Mouse (Mus musculus): ENCODE data around the gene Epn2. TPM values are rescaled to one million over a fixed set of nuclear protein-coding genes. Genes with fewer than 3 reads are reported as not detected.

The Epn2 gene
- total RNA-seq, 2 experiments from 2014 or later: 19.7 to 24.7 TPM

DNA sequence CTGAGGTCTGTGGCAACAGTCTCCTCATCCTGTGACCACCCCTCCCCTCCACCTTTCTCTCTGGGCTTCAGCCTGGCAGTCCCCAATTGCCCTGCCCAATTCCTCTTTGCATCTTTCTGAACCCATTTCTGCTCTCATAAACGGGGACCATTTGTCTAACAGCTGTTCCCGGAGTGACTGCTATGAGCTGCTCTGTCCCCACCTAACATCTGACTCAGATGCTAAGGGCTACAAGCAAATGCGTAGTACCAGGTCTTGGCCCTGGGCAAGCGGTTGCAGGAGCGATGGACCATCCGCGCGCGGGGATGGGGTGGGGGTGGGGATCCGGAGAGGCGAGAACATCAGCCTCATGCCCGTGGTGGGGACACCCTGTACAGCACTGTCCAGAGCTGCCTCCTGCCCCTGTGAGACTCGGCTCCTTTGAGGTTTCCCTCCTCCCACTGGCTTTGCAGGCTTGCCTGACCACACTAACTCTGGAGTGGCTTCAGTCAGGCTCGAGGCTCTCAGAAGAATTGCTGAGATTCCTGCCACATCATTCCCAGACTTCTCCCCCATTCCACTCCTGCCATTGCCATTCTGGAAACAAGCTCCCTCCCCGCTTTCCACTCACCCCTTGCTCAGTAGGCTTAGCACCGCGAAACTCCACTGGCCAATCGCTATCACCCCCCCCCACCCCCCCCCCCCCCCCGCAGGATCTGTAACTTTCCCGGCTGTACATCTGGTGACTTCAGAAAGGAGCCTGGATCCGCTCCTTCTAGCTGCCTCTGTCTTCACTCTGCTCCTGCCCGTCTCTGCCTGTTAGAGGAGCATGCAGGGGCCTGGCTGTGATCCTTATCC is 36.4 kb upstream of the Epn2 start:
- intact Hi-C loops (cut with DNase I): loop anchor here (5.0 kb wide), 1 partner anchor 39 kb away; the partner anchor contains the start of gene Epn2
- peak; percentile 39 for DNase-seq
- H3K4me3 ChIP-seq: peak overlapping the region; percentile 52
- H3K27ac ChIP-seq: peak overlapping the region; percentile 92
- no peak for TF ChIP-seq CTCF (IDR thresholded peaks at IDR 0.05)

DNA sequence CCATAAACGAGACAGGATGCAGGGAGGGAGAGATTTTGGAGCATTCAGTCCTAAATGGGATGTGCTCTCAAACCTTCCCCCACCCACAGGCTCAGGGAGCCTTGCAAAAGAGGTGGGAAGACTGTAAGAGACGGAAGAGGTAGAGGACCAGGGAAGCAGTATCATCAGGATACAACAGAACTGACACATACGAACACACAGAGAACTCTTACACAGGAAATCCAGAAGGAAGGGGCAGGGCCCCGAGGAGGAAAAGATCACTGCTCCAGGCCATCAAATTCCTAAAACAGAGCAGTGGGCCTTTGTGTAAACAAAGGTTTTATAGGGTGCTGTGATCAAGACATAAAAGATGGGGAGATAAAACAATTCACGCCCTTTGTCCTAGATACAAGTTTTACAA is 34.9 kb upstream of the Epn2 start:
- TF ChIP-seq CTCF (IDR thresholded peaks at IDR 0.05): no peak

GRCm38 (mm10) chr11:61612116-61612635 is 32.7 kb upstream of the Epn2 start:
- Histone ChIP-seq H3K4me3 (no peak overlapping the region), H3K27ac (no peak overlapping the region)
- intact Hi-C loops (cut with DNase I): no loop called here
- TF ChIP-seq CTCF (IDR thresholded peaks at IDR 0.05): no peak
- no peak for DNase-seq

More for the DNA sequence above, 34.9 kb upstream of the Epn2 start:
- H3K4me3 ChIP-seq: no peak overlapping the region
- no peak for DNase-seq
- peak overlapping the region; percentile 92 for H3K27ac ChIP-seq
- intact Hi-C loops (cut with DNase I): no loop called here

- peak overlapping the region; percentile 64 for H3K27ac ChIP-seq
- intact Hi-C loops (cut with DNase I): no loop called here
- no peak overlapping the region for H3K4me3 ChIP-seq
- no peak for TF ChIP-seq CTCF (IDR thresholded peaks at IDR 0.05)
- DNase-seq: no peak
Measured at GRCm38 (mm10) chr11:61611197-61611596, 31.7 kb upstream of the Epn2 start.

- no peak overlapping the region for H3K4me3 ChIP-seq
Measured at GRCm38 (mm10) chr11:61608072-61608471, 28.6 kb upstream of the Epn2 start.

DNA sequence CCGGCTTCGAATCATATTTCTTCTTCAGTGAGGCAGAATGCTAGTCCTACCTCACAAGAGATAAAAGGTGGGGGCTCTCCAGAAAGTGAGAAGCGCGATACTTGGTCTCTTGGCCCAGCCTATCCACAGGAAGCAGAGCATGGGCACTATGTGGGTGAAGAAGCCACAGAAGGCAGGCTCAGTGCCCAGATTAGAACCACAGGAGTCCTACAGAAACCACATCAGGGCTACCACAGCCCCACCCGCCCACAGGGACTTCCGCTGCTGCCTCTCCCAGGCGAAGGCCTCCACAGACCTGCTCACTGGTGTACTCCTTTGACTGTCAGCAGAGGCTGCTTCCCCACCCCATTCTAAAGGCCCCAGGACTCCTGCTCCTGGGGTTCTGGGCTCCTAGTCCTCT is 23.2 kb upstream of the Epn2 start:
- TF ChIP-seq CTCF (IDR thresholded peaks at IDR 0.05): no peak
- intact Hi-C loops (cut with DNase I): no loop called here
- no peak for DNase-seq
- Histone ChIP-seq H3K27ac (no peak overlapping the region), H3K4me3 (no peak overlapping the region)

More at GRCm38 (mm10) chr11:61608072-61608471, 28.6 kb upstream of the Epn2 start:
- no peak for TF ChIP-seq CTCF (IDR thresholded peaks at IDR 0.05)
- no peak for DNase-seq
- intact Hi-C loops (cut with DNase I): no loop called here
- H3K27ac ChIP-seq: no peak overlapping the region

- DNase-seq: no peak
- TF ChIP-seq CTCF (IDR thresholded peaks at IDR 0.05): no peak
- Histone ChIP-seq H3K27ac (peak overlapping the region; percentile 64), H3K4me3 (no peak overlapping the region)
- intact Hi-C loops (cut with DNase I): no loop called here
Measured at GRCm38 (mm10) chr11:61601465-61601864, 22.0 kb upstream of the Epn2 start.

GRCm38 (mm10) chr11:61598367-61598766 is 18.9 kb upstream of the Epn2 start:
- Histone ChIP-seq H3K4me3 (no peak overlapping the region), H3K27ac (peak overlapping the region; percentile 20; the same call in 1 of the 2 replicates)
- no peak for TF ChIP-seq CTCF (IDR thresholded peaks at IDR 0.05)
- DNase-seq: no peak
- intact Hi-C loops (cut with DNase I): no loop called here

DNA sequence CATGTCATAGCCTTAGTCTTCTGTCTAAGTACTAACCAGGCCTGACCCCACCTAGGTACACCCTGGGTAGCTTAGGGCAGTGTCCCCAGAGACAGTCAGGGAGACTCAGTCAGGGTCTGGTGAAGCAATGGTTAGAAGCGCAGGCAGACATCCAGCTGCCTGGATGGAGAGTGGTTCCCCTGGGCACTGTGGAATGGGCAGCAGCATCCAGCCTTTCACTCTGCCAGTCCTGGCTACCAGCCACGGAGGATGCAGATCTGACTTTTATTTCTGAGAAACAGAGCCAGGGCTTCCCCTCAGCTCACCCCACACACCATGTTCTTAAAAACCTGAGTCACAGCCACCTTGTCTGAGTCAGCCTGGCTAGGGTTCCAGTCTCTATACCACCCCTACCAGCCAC is 18.0 kb upstream of the Epn2 start:
- H3K4me3 ChIP-seq: no peak overlapping the region
- peak; percentile 56 for DNase-seq
- no peak for TF ChIP-seq CTCF (IDR thresholded peaks at IDR 0.05)
- H3K27ac ChIP-seq: peak overlapping the region; percentile 39
- intact Hi-C loops (cut with DNase I): no loop called here

DNA sequence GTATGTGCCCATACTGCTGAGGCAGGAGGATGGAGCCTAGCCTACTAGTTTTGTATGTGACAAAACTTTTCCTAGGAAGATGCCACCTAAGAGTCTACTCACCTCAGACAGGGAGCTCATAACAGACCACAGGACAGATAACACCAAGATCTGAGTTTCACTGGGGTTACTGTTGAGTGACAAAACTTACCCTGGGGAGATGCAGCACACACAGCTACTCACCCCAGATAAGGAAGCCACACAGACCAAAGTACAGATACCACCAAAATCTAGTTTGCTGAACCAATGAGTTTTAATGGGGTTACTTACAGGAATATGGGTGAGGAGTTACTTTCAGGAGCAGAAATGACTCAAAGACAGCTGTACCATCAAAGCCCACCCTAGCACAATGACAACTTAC is 13.6 kb upstream of the Epn2 start:
- no peak overlapping the region for H3K4me3 ChIP-seq
- no peak for TF ChIP-seq CTCF (IDR thresholded peaks at IDR 0.05)
- H3K27ac ChIP-seq: no peak overlapping the region
- no peak for DNase-seq
- intact Hi-C loops (cut with DNase I): no loop called here

DNA sequence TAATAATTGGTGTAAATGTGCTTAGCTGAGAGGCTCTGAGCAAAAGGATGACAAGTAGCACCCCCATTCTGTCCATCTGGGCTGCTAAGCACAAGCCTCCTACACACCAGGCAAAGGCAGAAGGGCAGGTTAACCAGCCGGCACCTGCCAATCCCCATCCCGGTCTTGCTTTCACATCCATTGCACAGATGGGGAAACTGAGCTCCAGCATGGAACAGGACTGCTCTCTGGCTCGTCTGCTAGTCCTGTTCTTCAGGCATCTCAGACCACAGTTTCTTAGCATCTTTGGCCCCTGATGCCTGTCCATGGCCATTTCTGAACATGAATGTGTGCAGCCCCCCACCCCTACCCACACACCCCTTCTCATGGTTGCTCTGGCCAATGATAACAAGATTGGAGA is 12.6 kb upstream of the Epn2 start:
- intact Hi-C loops (cut with DNase I): no loop called here
- H3K4me3 ChIP-seq: no peak overlapping the region
- TF ChIP-seq CTCF (IDR thresholded peaks at IDR 0.05): no peak
- no peak overlapping the region for H3K27ac ChIP-seq
- DNase-seq: no peak

- intact Hi-C loops (cut with DNase I): no loop called here
- DNase-seq: peak; percentile 62
- H3K4me3 ChIP-seq: no peak overlapping the region
- no peak for TF ChIP-seq CTCF (IDR thresholded peaks at IDR 0.05)
- peak overlapping the region; percentile 73 for H3K27ac ChIP-seq
Measured at GRCm38 (mm10) chr11:61590516-61591213, 11.2 kb upstream of the Epn2 start.

- no peak overlapping the region for H3K4me3 ChIP-seq
- intact Hi-C loops (cut with DNase I): no loop called here
- TF ChIP-seq CTCF (IDR thresholded peaks at IDR 0.05): no peak
- DNase-seq: peak; percentile 30
- H3K27ac ChIP-seq: 0 out of 2 replicates have a peak overlapping the region, but pooled peaks have one; percentile 35
Measured at GRCm38 (mm10) chr11:61585421-61585820, 5.9 kb upstream of the Epn2 start.
